Mouse (Mus musculus) frontal cortex, adult (tissue): Measurements from ENCODE around the gene Gdpd5.
"Not testable (repeated sequence)": the region's sequence is repeated elsewhere in the genome, so short reads cannot be mapped to it uniquely, and the experiment has no call there.

Experiments
- ATAC-seq: cut with Nextera tagmentation; 2 replicates; pipeline ENCODE4 v1.9.2; 2017; ENCODE audit warnings: mild to moderate bottlenecking, moderate library complexity, mixed read lengths; ENCODE audit not compliant: low TSS enrichment

Gdpd5 gene

DNA sequence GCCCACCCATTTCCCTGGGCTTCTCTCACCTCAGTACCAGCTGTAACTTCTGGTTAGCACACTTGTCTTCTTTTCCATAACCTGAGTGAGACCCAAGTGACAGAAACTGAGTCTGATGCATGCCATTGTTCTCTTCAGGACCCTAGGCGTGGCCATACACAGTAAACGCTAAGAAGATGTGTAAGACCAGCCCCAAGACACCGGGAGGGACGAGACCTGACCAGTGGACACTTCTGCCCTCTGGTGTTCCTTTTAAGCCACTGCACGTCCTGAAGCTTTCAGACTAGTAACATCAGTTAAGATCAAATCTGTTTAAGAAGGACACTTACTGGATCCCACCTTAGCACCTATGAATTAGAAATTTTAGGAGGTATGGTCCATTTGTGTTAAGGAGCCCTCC is 16.1 kb upstream of the Gdpd5 start:
- ATAC-seq = peak; percentile 51; the same call in 1 of the 2 replicates

DNA sequence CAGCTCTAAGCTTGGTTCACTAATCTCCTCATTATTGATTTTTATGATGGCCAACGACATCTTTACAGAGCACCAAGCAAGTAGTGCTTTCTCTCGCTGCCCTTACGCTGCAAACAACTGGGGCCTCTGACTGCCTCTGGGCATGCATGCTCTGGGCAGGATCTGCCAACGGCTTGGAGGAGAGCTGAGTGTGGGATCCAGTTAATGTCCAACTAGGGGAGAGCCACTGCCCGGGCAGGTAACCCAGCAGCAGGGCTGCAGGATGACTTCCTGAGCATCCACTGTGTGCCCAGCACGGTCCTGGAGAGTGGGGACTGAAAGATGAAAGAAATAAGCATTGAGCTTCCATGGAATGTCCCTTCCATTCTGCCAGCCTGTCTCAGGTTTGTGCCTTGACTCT is 14.5 kb upstream of the Gdpd5 start:
- no peak for ATAC-seq

DNA sequence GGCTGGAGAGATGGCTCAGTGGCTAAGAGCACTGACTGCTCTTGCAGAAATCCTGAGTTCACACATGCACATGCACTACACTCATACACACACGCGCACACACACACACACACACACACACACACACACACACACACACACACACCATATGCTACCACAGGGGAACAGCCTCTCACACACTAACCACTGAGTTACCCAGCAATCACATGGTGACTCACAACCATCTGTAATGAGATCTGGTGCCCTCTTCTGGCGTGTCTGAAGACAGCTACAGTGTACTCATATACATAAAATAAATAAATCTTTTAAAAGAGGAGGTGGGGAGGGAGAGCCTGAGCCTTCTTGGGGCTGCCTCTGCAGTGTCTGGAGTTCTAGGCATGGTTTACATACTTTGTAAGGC is 6.9 kb upstream of the Gdpd5 start:
- ATAC-seq = not testable (repeated sequence)

DNA sequence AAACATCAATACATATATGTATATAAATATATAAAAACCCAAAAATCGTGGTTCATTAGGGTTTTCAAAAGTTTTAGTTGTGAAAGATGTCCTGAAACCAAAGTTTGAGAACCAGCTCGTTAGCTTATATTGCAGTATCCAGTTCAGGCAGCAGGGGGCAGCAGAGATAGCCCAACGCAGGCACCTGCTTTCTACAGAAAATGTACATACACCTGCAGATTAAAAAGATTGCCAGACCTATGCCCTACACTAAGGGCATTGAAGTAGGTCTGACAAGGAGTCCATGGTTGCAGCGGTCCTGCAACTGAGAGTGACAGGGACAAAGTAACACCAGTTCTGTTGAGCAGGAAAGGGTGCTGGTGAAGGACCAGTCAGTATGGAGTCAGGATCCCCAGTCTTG is 5.8 kb upstream of the Gdpd5 start:
- ATAC-seq = no peak

DNA sequence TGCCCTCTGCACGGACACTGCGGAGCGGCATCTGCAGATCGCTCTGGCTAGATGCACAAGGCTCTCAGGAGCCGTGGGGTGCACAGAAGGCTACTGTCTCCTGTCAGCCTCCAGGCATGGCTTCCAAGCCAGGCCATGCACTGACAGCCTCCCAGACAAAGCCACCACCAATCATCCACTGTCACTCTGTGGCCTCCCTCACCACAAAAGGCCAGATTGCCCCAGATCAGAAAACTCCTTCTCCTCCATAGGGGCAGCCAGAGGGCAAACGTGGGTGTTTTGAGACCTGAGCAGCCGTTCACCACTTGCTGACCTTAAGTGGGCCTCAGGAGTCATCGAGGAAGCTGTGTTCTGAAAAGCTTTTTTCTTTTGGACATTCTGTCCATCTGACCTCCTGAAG is 2.3 kb upstream of the Gdpd5 start:
- ATAC-seq = no peak

DNA sequence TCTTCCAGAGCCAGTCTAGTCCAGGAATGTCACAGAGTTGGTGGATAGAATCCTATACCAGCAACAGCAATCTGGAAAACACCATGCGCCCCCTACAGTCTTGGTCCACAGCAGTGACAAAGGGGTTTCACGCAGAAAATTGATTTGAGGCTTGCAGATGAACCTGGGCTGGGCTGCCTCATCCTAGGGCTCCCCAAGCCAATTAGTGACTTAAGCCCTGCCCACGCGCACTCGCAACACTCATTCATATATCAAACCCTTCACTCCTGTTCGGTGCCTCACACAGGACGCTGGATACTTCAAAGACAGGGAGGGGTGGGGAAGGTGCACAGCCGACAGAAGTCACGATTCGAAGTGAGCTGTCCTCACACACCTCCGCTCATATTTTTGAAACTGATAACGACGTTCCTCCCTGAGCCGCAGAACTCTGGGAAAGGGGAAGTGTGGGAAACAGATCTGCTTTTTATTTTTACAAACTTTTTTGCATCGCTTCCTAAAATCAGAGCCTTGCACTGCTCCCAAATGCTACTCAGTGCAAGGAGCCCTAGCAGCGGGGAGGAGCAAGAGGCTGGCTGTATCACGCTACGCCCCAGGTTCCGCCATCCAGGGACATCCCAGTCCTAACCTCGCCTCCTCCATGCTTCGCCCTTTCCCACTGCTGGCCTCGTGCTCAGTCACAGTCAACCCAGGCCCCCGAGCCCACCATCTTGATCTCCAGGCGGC is 562 bp upstream of the Gdpd5 start:
- ATAC-seq = peak; percentile 64

DNA sequence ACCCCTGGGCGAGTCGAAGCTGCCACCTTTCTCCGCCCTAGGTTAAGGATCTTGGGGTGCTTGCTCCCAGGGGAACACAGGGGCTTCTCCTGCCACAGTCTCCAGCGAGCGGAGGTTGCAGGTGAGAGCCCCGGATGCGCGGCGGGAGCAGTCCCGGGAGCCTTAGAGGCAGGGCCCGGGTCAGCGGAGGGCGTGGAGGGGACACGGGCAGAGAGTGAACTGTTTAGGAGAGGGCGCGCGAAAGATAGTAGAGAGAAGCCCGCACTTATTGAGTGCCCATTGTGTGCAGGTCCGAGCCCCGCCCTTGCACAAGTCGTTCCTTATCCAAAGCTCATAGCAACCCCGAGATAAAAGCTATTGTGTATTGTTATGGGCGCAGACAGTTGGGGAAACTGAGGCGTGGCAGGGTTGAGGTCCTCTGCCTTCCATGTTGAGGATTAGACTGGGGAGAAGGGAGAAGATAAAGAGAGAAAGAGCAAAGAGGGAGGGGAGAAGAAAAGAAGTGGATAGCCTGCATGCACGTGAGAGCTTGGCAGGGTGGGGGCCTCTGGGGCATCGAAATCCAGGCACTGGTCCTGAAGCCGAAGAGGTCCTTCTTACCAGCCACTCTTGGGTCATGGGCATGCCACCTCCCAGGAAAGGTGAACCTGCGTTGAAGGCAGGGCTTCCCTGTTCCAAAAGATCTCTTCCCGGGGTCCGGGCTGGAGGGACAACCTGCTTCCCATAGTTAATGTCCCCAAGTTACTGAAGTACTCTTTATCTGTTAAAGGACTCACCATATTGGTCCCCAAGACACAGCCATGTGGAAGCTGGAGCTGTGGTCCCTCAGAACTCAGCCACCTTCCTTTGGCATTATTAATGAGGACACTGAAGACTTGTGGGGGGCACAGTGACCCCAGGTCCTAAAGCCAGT is 1.1 kb downstream of the Gdpd5 start:
- no peak for ATAC-seq

DNA sequence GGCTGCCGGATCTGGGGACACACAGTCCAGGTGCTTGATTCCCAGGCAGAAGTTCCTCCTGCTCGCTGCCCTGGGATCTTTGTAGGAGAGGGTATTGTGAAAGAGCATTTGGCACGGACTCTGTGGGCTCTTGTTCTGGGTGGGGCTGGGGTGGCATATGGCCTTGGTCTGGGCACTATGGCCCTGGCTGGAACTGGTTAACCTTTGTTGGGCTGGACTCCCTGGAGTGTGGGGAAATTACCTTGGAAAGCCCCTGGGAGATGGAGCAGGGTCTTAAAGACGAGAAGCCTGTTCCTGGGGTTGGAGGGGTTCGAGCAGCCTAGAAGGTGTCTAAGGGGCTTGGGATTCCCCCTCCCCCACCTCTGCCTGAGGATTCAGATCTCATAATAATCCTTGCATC is 2.0 kb downstream of the Gdpd5 start:
- ATAC-seq = no peak

DNA sequence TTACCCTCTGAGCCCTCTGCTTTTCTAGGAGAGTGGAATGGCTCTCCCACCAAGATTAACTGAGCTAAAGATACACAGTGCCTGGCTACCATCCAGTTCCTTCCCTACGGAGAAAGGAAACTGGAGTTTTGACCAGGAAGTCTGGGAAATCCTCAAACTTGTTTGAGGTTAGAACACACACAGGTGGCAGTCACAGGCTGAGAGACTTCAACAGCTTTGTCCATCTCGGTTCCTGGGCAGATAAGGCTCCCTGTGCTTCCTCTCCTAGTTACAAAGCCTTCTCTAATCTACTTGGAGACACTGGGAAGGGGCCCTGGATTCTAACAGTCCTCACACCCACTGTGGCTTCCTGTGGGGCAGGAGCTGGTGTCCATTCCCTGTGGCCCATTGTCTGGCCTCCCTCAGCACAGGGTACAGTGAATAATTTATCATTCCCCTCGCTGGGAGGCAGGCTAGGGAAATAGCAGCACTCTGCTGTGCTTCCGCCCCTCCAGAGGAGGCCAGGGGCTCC is 2.9 kb downstream of the Gdpd5 start:
- no peak for ATAC-seq

DNA sequence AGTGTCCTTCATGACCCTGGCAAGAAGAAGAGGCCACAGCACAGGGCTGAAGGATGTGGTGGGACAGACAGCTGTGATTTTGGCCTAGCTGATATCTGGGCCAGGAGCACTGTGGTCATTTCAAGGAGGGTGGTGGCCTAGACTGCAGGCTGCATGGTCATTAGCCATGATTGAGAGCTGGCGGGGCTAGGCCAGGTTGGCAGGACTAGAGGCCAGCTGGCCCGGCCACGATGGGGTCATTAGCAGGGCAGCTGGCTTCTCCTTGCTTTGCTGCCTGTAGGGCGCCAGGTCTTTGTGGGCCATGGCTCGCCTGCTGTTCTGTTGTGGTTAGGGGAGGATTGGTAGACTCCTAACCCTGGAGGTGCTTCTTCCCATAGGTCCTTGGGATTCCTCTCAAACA is 4.8 kb downstream of the Gdpd5 start:
- ATAC-seq = no peak

DNA sequence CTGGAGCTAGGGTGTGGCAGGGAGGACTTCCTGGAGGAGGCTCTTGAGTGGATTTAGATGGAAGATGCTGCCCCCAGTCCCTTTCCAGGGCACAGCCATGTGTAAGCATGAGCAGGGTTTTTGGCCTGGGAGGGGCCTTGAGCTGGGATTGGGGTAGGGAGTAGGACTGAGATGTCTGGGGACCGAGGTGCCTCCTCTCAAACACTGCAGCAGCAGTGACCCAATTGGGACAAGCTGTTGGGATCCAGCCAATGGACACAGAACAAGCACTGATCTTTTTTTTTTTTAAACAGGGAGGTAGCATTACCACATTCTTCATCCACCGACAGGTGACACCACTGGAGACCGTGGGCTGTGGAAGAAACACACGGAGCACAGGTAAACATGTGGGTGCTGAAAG is 5.6 kb downstream of the Gdpd5 start:
- ATAC-seq = no peak

DNA sequence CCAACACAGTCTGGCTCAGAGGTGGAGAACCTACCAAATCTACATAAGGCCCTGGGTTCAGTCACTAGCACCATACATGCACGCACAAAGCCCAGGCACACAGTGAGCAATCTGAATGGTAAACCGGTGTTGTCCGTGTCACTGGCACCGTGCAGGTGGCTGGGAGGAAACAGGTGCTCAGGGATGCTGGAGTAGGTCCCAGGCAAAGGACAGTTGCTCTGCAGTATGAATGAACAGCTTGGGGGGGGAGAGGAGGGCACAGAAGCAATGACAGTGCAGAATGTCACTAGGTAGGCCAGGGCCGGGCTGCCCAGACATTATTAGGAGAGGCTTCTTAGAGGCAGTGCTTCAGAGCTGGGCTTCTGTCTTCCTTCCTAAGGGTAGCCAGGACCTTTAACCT is 6.1 kb downstream of the Gdpd5 start:
- ATAC-seq = no peak

DNA sequence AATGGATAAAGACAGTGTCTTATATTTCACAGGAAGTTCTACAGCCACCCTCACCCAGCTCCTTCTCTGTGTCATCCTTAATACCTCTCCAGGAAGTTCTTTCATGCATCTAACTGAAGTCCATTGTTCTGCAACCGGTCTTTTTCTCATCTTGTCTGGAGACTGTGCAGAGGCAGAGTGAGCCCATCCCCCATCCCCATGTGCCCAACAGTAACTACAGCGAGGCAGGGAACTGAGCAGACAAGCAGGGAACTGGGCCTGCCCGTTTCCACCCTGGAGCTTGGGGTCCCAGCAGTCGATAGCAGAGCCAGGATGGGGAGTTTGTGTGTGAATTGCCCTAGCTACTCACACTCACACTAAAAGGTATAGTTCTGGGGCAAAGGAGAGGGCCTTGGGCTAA is 9.3 kb downstream of the Gdpd5 start:
- ATAC-seq = no peak

DNA sequence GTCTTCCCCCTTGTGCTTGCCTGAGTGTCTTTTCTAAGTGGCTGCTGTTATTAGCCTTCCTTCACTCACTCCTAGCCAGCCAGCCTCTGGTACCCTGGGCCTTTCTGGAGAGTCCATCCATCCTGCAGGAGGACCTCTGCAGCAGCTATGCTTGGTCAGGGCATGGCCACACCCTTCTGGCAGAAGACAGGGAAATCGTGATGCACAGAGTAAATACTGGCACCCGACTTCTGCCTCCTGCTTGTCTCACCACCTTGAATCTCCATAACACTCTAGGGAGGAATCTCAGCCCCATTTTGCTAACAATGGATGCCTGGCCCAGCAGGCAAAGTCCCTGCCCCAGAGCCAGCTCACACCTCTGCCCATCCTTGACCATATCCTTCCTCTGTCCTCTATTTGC is 11.5 kb downstream of the Gdpd5 start:
- peak; percentile 17; the same call in 1 of the 2 replicates for ATAC-seq

DNA sequence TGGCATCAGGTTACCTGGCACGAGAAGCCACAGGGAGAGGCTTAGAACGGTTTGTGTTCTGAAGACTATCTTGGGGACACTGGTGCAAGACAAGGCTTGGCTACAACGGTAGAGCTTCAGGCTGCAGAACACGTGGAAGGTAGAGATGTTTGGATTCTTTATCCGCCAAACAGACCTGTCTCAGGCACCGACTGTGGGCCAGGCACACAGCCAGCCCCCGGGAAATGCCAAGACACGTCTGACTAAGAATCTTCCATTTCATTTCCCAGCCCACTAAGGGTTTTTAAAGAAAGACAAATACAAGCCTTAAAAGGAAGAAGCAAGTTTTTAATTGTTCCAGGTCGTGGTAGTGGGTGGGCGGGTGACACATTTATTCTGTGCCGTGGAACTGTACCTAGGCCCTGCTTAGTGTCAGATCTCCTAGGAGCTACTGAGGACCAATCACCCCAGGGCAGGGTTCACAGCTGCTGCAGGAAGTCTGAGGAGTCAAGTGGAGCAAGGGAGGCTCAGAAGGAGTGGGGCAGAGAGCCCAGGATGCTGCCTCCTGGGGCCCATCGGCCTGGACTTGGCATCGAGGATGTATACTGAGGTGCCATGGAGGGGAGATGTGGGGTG is 12.6 kb downstream of the Gdpd5 start:
- peak; percentile 56 for ATAC-seq

DNA sequence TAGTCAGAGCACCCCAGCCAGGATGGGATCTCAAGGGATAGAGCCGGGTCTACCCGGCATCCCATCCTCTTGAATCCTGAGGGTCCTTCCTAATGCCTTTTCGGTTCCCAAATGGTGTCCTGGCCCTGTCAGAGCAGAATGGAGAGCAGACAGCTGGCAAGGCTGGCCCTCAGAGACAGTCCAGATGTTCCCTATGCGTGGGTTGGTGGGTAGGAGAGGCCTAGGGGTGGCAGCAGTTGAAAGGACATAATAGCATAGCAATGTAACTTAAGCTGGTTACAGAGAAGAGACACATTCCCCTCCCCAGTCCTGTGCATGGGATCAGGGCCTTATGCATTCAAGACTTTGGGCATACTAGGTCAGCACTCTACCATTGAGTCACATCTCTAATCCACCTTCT is 14.2 kb downstream of the Gdpd5 start:
- ATAC-seq = no peak

DNA sequence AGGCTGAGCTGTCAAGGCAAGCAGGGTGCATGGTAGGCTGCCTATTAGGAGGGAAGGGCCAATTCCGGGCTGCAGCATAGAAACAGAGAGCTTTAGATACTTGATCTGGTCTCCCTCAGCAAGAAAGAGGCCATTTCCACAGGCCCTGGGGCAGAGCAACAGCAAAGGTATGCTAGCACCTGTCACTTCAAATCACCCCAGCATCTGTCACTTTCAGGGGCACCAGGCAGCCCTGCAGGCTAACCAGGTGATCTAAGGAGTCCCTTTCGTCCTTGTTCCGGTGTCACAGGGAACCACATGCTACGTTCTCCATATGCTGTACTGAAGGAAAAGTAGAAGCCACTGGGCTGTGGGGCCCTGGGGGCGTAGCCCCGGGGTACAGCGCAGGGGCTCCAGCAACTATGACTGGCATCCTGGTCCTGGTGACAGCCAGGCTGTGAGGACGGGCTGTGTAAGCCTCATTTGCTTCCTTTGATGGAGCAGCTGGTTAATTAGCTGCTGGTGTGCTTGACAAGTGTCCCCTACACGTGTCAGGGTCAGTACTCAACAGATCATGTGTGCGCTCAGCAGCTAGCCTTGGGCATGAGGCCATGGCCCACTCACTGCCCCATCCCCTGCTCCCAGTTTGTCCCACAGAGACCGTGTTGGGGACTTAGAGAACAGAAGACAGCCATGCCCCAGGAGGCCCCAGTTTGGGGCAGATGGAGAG is 14.8 kb downstream of the Gdpd5 start:
- no peak for ATAC-seq

DNA sequence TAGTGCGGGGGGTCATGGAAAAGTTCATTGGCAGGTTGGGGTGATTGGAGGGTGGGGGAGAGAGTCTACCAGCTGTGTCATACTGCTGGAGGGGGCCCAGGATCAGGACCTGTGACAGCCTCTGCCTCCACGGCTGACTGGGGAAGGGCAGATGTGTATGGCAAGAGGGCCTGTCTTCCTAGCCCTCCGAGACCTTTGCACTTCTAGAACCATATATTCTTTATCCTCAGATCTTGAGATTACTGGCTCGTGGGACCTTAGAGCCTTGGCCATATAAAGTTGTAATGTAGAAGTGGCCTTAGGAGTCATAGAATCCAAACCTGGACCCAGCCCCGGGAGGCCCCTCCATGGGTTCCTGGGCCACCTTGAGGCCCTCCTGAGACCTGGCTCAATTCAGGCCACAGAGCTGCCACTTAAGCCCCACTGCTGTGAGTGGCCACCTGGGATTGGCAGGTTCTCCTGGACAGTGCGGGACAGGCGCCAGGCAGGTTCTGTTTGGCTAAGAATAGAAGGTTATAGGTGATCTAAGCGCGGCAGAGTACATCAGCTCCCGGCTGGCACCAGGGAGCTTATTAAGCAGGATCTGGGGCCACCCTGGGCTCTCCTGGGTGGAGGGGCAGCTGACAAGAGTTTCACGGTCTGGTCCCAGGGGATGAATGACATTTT is 15.9 kb downstream of the Gdpd5 start:
- no peak for ATAC-seq

DNA sequence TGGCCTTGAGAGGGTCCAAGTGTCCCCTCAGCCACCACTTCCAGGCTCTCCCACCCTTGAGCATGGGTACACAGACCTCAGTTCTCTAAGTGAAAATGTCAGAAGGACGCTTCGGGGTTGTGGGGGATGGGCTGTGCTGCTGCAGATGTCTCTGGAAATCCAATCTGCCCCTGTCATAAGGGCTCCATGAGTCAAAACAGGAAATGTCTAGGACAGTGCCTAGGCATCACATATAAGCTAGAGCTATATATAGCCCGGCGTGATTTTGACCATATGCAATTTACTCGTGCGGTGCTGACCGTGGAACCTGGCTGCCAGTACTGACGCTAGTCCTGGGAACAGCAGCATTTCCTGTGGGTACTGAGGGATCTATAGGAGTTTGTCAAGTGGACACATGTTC is 20.2 kb downstream of the Gdpd5 start:
- ATAC-seq = no peak

DNA sequence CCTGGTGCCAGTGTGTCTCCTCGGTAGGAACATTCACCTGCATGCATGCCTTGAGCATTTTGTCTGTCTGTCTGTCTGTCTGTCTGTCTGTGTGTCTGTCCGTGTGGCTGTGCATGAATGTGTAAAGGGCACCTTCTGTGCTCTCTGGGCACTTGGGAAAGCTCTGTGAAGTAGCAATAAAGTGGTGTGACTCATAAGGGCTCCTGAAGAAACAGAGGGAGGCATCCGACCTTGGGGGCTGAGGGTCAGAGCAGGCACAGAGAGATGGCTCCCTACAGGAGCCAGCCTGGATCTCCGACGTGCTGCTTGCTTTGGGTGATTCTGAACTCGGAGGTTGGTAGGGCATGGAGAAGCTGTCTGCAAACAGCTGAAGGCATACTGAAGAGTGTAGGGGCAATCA is 21.3 kb downstream of the Gdpd5 start:
- no peak for ATAC-seq

DNA sequence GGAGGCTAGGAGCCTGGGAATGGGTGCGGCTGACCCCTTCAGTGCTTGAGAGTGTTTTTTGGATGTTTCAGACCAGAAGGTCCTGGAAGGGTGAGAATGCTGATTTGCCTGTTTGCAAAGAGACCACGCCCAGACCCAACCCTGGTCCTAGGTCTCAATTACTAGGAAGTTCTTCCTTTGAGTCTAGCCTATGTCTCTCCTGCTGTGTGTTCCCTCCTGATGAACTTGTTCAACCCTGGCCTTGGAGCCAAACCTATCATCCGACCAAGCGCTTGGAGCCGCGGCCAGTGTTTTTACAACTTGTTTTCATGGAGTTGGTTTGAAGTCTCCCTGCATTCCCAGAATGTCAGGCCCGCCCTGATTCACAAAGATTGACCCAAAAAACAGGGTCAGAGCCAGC is 22.0 kb downstream of the Gdpd5 start:
- no peak for ATAC-seq
